Mouse (Mus musculus): Measurements from ENCODE around the gene Il4i1.

The Il4i1 gene

GRCm38 (mm10) chr7:44818751-44819235 is 2.6 kb downstream of the Il4i1 start:
- peak; percentile 67 for DNase-seq (ENCODE audit: low spot score)

DNA sequence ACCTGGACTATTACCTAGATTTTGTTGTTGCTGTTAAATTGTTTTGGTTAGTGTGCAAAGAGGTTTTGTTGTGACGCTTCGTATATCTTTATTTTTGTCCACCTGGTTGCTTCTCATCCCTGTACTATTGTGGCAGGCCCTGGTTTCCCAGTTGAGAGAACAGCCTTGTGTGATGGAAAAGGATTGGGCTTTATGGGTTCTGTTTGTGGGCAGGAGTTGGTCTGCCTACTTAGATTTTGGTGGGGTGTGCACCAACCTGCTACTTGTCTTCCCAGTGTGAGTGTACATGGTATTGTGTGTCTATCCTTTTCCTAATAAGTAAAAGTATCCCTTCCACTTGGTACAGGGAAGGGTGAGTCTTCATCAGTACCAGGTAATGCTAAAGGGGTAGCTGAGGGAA is 3.2 kb downstream of the Il4i1 start:
- DNase-seq (ENCODE audit: low spot score): no peak

DNA sequence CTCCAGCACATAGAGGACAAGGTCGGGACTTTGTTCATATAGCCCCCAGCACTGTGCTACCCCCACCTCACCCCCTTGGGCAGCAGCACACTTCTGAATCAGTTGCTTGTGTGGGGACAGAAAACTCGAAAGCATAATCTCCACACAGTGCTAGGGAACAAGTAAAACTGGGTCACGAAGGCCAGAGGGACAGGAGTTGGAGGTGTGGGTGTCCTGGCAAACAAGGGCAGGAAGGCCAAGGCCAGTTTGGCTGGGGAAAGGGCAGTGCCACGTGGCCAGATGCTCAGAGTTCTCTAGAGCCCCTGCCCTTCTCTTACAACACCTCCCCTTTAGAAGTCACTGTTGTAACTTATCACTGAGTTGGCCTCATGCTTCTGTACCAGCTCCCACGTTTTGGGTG is 3.7 kb downstream of the Il4i1 start:
- no peak for DNase-seq (ENCODE audit: low spot score)

DNA sequence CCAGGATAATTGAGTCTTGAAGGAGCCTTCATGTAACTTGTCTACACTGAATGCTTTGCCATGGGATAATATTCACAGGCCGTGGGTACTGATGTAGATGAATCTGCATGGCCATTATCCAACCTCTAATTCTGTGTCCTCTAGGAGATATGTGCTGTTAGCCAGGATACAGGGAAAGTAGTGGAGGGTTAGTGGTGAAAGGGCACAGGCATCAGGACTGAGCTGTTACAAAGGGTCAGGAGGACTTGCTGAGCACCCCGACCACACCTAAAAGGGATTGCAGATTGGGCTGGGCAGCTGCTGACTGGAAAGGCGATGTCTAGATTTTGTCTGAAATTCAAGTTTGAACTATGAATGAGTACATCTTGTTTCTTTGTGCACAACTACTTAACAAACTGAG is 4.3 kb downstream of the Il4i1 start:
- DNase-seq (ENCODE audit: low spot score): no peak

- DNase-seq (ENCODE audit: low spot score): no peak
These were observed 5.7 kb downstream of the Il4i1 start for GRCm38 (mm10) chr7:44821666-44822448.

- DNase-seq (ENCODE audit: low spot score): no peak
These were observed 7.2 kb downstream of the Il4i1 start for GRCm38 (mm10) chr7:44823409-44823808.

DNA sequence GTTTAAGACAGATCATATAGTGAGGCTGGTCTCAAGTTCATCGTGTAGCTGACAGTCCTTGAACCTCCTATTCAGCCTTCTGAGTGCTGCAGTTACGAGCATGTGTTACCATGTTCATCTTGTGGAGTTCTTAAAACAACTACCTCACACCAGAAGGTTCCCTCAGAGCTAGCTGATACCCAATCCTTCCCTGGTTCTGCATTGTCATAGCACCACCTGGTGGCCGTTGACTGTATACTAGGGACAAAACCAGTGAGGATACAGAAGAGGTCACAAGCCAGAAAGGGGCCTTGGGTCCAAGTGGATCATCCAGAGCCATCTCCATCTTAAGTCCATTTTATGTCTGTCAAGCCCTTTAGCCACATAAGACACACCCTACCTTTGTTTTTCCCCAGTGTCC is 8.7 kb downstream of the Il4i1 start:
- DNase-seq (ENCODE audit: low spot score): peak; percentile 85

DNA sequence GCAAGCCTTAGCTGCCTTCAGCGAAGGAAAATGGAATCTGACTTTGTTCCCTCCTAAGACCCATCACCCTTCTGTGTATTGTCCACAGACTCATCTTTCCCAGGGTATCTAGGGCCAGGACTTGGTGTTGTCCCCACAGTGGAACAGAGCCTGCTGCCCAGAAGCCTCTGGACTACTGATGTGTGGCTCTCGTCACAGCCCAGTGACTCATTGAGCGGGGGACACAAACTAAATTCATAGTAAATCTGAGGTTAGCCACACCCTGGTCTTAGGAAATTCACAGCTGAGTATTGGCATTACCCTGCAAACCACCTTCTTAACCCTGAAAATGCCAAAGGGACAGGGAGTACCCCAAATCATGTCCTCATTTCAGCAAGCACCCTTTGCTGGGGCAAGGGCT is 10.6 kb downstream of the Il4i1 start:
- DNase-seq (ENCODE audit: low spot score): no peak

- no peak for DNase-seq (ENCODE audit: low spot score)
These were observed 12.5 kb downstream of the Il4i1 start for GRCm38 (mm10) chr7:44828706-44829105.

DNA sequence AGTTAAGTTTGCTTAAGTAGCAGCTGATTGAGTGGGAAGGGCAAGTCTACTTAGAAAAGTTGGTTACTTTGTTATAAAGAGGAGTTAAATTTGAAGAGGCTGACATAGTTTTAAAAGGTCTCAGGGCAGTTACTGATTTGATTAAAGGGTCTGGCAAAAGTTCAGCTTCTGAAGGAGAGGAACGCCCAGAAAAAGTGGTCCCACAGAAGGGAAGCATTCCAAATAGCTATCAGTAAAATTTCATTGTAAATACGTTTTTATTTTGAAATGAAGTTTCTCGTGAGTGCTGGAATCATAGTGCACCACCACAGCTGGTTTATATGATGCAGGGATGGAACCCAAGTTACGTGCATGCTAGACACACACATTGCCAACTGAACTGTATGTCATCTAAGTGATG is 16.6 kb downstream of the Il4i1 start:
- no peak for DNase-seq (ENCODE audit: low spot score)

- no peak for DNase-seq (ENCODE audit: low spot score)
These were observed 19.3 kb downstream of the Il4i1 start for GRCm38 (mm10) chr7:44835373-44836015.

GRCm38 (mm10) chr7:44836016-44836404 is 19.8 kb downstream of the Il4i1 start:
- DNase-seq (ENCODE audit: low spot score): no peak

DNA sequence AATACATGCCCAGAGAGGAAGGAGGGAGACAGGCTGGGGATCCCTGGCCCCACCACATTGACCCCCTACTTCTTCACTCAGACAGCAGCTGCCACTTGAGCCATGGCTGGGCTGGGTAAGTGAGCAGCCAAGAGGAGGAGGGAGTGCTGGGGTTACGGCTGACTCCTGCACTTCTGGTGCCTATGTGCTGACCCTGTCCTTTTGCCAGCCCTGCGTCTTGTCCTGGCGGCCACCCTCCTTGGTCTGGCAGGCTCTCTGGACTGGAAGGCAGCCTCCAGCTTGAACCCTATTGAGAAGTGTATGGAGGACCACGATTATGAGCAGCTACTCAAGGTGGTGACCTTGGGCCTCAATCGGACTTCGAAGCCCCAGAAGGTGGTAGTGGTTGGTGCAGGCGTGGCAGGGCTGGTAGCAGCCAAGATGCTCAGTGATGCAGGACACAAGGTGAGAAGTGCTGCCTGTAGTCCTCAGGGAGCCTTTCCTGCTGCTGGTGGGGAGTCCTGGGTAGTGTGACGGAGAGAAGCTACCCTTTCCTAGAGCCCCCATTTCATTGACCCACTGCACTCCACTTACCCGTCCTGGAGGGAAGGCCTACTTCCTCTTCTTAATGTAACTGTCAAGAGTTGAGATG is 20.4 kb downstream of the Il4i1 start:
- no peak for DNase-seq (ENCODE audit: low spot score)

DNA sequence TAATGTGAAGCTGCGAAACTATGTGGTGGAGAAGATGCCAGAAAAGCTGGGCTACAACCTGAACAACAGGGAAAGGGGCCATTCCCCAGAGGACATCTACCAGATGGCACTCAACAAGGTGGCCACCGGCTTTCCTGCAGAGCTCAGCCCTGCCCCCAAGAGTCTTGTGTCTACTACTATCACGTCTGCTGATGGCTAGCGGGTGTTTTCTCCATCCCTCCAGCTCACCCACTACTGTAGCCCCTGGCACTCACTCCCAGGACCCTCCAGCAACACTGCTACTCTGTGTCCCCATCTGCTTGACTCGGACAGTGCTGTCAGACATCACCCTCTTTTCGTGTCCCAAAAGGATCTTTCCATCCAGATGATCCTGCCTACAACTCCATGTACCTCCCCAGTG is 21.9 kb downstream of the Il4i1 start:
- DNase-seq (ENCODE audit: low spot score): no peak

DNA sequence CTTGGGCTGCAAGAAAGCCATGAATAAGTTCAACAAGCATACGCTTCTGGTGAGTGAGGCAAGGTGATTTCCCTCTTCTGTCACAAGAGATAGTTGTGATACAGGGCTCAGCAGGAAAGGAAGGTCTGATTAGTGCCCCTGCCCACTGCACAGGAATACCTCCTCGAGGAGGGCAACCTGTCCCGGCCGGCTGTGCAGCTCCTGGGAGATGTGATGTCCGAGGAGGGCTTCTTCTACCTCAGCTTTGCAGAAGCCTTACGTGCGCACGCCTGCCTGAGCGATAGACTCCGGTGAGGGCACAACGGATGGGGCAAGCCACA is 22.9 kb downstream of the Il4i1 start:
- DNase-seq (ENCODE audit: low spot score): no peak

DNA sequence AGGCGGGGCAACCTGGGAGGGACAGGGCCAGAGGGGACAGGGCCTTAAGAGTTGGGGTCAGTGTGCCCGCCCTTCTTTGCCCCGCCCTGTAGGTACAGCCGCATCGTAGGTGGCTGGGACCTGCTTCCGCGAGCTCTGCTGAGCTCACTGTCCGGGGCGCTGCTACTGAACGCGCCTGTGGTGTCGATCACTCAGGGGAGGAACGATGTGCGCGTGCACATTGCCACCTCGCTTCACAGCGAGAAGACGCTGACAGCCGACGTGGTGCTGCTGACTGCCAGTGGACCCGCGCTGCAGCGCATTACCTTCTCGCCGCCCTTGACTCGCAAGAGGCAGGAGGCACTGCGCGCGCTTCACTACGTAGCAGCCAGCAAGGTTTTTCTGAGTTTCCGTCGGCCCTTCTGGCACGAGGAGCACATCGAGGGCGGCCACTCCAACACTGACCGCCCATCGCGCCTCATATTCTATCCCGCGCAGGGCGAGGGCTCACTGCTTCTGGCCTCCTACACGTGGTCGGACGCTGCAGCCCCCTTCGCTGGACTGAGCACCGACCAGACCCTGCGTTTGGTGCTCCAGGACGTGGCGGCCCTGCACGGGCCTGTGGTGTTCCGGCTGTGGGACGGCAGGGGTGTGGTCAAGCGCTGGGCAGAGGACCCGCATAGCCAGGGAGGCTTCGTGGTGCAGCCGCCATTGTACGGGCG is 23.5 kb downstream of the Il4i1 start:
- DNase-seq (ENCODE audit: low spot score): peak; percentile 37

GRCm38 (mm10) chr7:44840426-44840825 is 24.2 kb downstream of the Il4i1 start:
- no peak for DNase-seq (ENCODE audit: low spot score)

DNA sequence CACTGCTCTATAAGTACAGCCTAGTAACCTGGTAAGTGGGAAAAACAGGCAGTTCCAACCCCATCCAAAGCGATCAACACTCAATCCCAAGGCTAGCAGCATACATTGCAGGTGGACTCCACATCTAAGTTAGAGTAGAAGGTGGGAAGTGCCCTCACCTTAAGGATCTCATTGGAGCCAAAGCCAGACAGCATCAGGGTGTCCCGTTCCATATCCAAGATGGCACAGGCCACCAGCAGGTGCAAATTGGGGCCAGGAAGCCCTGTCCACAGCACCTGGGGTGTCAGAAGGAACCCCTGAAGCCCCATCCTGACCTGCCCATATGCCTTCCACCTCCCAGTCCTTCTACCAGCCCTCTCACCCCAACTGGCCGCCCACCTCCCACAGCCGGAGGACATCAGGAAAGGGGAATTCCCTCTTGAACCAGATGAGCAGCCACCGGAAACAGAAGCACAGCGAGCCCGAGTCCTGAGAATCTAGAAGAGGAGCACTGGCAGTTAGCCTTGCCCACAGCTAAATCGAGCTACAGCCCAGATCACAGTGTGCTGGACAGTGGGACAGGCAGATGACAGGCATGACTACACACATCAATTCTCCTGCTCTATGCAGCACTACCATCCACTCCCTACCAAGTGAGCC is 25.8 kb downstream of the Il4i1 start:
- DNase-seq (ENCODE audit: low spot score): no peak

DNA sequence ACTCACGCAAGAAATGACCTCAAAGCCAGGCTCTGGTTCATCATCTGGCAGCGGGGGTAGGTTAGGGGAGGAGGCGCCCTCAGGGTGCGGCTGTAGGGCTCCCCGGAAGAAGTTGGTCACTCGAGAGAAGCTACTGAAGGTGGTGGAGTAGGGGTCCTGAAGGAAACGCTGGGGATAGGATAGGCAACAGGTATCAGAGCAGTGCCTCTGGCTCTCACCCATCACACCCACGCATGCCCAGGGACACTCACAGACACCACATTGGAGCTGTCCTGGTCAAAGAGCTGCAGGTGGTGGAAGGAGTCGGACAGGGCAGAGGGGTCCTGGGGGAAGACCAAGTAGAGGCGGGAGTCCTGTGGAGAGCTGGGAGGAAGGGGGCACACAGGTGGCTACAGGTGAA is 28.8 kb downstream of the Il4i1 start:
- DNase-seq (ENCODE audit: low spot score): no peak

DNA sequence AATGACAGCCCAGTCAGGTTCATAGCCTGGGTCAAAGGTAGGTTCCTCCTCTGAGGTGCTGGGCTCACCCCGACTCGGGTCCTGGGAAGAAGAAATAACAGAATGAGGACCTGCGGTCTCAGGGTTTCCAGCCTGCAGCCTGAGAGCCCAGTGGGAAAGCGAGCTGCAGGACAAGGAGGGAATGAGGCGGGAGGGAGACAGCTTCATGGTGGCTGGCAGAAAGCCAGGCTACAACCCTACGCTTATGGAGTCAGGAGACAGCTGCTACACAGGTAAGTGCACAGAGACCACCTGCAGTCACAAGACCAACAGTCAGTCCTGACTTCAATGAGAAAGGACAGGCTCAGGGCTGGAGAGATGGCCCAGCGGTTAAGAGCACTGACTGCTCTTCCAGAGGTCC is 30.6 kb downstream of the Il4i1 start:
- no peak for DNase-seq (ENCODE audit: low spot score)

- DNase-seq (ENCODE audit: low spot score): no peak
These were observed 31.6 kb downstream of the Il4i1 start for GRCm38 (mm10) chr7:44847772-44848171.

All from retina, embryonic 14.5 days (tissue).